Comparison of ENCODE assay signal across 9 mouse cellular contexts in the genomic region with DNA sequence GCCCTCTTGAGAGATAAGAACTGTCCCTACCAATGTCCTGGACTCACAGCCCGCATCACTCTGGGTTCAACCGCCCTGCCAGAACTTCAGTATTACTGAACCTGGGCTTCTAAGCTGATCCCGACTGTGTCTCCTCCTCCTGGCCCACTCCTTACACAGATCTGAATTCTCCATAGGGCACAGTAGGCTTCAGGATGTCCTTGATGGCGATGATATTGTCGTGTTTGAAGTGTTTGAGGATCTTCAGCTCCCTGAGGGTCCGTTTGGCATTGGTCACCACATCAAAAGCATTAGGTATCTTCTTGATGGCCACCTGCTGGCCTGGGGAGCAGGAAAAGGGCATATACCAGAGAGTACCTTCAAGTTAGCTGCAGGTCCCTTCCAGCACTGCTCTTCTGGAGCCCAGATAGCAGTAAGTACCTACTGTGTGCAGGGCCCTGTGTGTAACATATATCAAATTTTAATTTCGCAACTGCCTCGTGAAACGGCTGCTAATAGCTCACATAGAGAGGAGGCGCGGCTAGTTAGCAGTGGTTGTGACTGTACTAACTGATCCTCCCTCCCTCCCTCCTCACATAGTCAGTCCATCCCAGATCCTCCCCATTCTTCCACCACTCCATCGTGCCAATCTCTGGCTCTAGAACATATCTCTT. TPM values are rescaled to one million over a fixed set of nuclear protein-coding genes. Genes with fewer than 3 reads are reported as not detected.
A peak's percentile ranks its signal among the peaks of the same experiment; 100 is the strongest.
DNase-seq lines count a peak whose midpoint lies in the region; ATAC-seq and TF ChIP-seq lines count a peak whose summit lies in the region.
"Had no signal": no experiment of that assay in that cellular context is flagged by ENCODE, and none has a peak within 500 bp of the region (broad histone marks: within the 10 kb centered on the region; RNA-seq: fewer than 3 reads in every experiment).

No protein-coding gene starts in this region.

- DNase-seq in kidney, postnatal 0 days (ENCODE audit: low spot score): no peak
- DNase-seq in kidney, adult 9 months: no peak
- no peak for DNase-seq in embryonic facial prominence, embryonic 11.5 days (ENCODE audit: low spot score)
- no peak for DNase-seq in midbrain, postnatal 0 days (ENCODE audit: low spot score)
- DNase-seq in left cerebral cortex, adult 11 months (ENCODE audit: low spot score): no peak
- no peak for DNase-seq in c-Kit-positive CD71-positive TER-119-positive erythroid progenitor cells, embryonic 14.5 days (ENCODE audit: low spot score)
- DNase-seq in thymus, postnatal 10 days (ENCODE audit: low spot score in 2 of 2): no peak

- H3K4me3 ChIP-seq in kidney, postnatal 0 days (replicated peaks; ENCODE audit: low read depth, low read length): peak overlapping the region; percentile 77
- H3K4me3 ChIP-seq in embryonic facial prominence, embryonic 11.5 days (ENCODE audit: low read depth, low read length): peak overlapping the region; percentile 89
- H3K4me3 ChIP-seq in hindbrain, embryonic 16.5 days (ENCODE audit: low read length): peak overlapping the region; percentile 80
- H3K4me3 ChIP-seq in midbrain, postnatal 0 days (ENCODE audit: low read depth, low read length): peak overlapping the region; percentile 81

- H3K4me2 ChIP-seq in kidney, postnatal 0 days (ENCODE audit: low read length): peak overlapping the region; percentile 68
- H3K4me2 ChIP-seq in embryonic facial prominence, embryonic 11.5 days (ENCODE audit: low read depth, low read length): peak overlapping the region; percentile 74
- H3K4me2 ChIP-seq in hindbrain, embryonic 16.5 days (ENCODE audit: low read length): peak overlapping the region; percentile 84
- H3K4me2 ChIP-seq in midbrain, postnatal 0 days (ENCODE audit: low read depth, low read length, poor library complexity, severe bottlenecking): peak overlapping the region; percentile 73

- ATAC-seq in kidney, postnatal 0 days (replicated peaks; ENCODE audit: low FRiP score, low read depth): no peak
- no peak for ATAC-seq in embryonic facial prominence, embryonic 11.5 days (replicated peaks; ENCODE audit: insufficient number of reproducible peaks, low FRiP score, low TSS enrichment, low read depth)
- ATAC-seq in hindbrain, embryonic 16.5 days: no peak
- no peak for ATAC-seq in midbrain, postnatal 0 days (ENCODE audit: low FRiP score)

- TF ChIP-seq CTCF in kidney, postnatal 0 days (IDR thresholded peaks at IDR 0.05; ENCODE audit: low read depth): no peak
- TF ChIP-seq CTCF in midbrain, postnatal 0 days (IDR thresholded peaks at IDR 0.05): no peak

- H3K27me3 ChIP-seq in kidney, postnatal 0 days (ENCODE audit: insufficient read depth, low read length): no peaks in the 10 kb centered on the region
- no peaks in the 10 kb centered on the region for H3K27me3 ChIP-seq in embryonic facial prominence, embryonic 11.5 days (ENCODE audit: control insufficient read depth, insufficient read depth, low read length)
- H3K27me3 ChIP-seq in hindbrain, embryonic 16.5 days (replicated peaks; ENCODE audit: control insufficient read depth, insufficient read depth, low read length): no peaks in the 10 kb centered on the region
- H3K27me3 ChIP-seq in midbrain, postnatal 0 days (ENCODE audit: insufficient read depth, low read length): no peaks in the 10 kb centered on the region

- H3K36me3 ChIP-seq in kidney, postnatal 0 days (ENCODE audit: insufficient read depth, low read length): peaks cover 28% of the 10 kb centered on the region
- H3K36me3 ChIP-seq in embryonic facial prominence, embryonic 11.5 days (replicated peaks; ENCODE audit: control insufficient read depth, insufficient read depth, low read depth, low read length): peaks cover 16% of the 10 kb centered on the region
- H3K36me3 ChIP-seq in hindbrain, embryonic 16.5 days (ENCODE audit: control insufficient read depth, insufficient read depth, low read length): peaks cover 35% of the 10 kb centered on the region
- peaks cover 35% of the 10 kb centered on the region for H3K36me3 ChIP-seq in midbrain, postnatal 0 days (ENCODE audit: insufficient read depth, low read length)

- H3K4me1 ChIP-seq in kidney, postnatal 0 days (replicated peaks; ENCODE audit: insufficient read depth, low read length): peaks cover 5% of the 10 kb centered on the region
- no peaks in the 10 kb centered on the region for H3K4me1 ChIP-seq in embryonic facial prominence, embryonic 11.5 days (ENCODE audit: control insufficient read depth, insufficient read depth, low read length)
- peaks cover 20% of the 10 kb centered on the region for H3K4me1 ChIP-seq in hindbrain, embryonic 16.5 days (ENCODE audit: control insufficient read depth, insufficient read depth, low read depth, low read length)
- peaks cover 12% of the 10 kb centered on the region; the same call in 1 of the 2 replicates for H3K4me1 ChIP-seq in midbrain, postnatal 0 days (ENCODE audit: insufficient read depth, low read length)

- peak overlapping the region; percentile 84; the same call in 1 of the 2 replicates for H3K9ac ChIP-seq in kidney, postnatal 0 days (ENCODE audit: low read depth, low read length)
- H3K9ac ChIP-seq in embryonic facial prominence, embryonic 11.5 days (replicated peaks; ENCODE audit: low read length): peak overlapping the region; percentile 88
- H3K9ac ChIP-seq in hindbrain, embryonic 16.5 days (ENCODE audit: low read depth, low read length): peak overlapping the region; percentile 89
- peak overlapping the region; percentile 89 for H3K9ac ChIP-seq in midbrain, postnatal 0 days (replicated peaks; ENCODE audit: low read length, poor library complexity, severe bottlenecking)

- H3K9me3 ChIP-seq in kidney, postnatal 0 days (replicated peaks; ENCODE audit: low read length): no peaks in the 10 kb centered on the region
- H3K9me3 ChIP-seq in embryonic facial prominence, embryonic 11.5 days (replicated peaks; ENCODE audit: control insufficient read depth, low read length): no peaks in the 10 kb centered on the region
- no peaks in the 10 kb centered on the region for H3K9me3 ChIP-seq in hindbrain, embryonic 16.5 days (ENCODE audit: control insufficient read depth, low read length)
- no peaks in the 10 kb centered on the region for H3K9me3 ChIP-seq in midbrain, postnatal 0 days (ENCODE audit: low read length)

- 69% methylated on average over 12 of the region's 12 CpGs for WGBS in kidney, postnatal 0 days
- WGBS in embryonic facial prominence, embryonic 11.5 days: 79% methylated on average over 12 of the region's 12 CpGs
- 73% methylated on average over 12 of the region's 12 CpGs for WGBS in hindbrain, embryonic 16.5 days
- 74% methylated on average over 12 of the region's 12 CpGs for WGBS in midbrain, postnatal 0 days

- peak overlapping the region; percentile 89; the same call in 1 of the 2 replicates for H3K27ac ChIP-seq in kidney, postnatal 0 days
- H3K27ac ChIP-seq in embryonic facial prominence, embryonic 11.5 days (replicated peaks; ENCODE audit: low read depth, low read length): peak overlapping the region; percentile 79; the same call in 1 of the 2 replicates
- peak overlapping the region; percentile 91 for H3K27ac ChIP-seq in hindbrain, embryonic 16.5 days (ENCODE audit: low read depth, low read length)
- H3K27ac ChIP-seq in midbrain, postnatal 0 days (ENCODE audit: low read depth, low read length): peak overlapping the region; percentile 87; the same call in 1 of the 2 replicates

RNA-seq across cellular contexts. Expression of gene Mapk7, which starts 1.3 kb away (rescaled TPM):
- polyA plus RNA-seq in kidney, postnatal 0 days (2015; fragmentation: Nextera tagmentation; extraction: Ambion mirVana): 30.9 and 36.3 TPM in 2 replicates
- polyA plus RNA-seq in embryonic facial prominence, embryonic 11.5 days (2014; fragmentation: Nextera tagmentation; extraction: Ambion mirVana): 52.3 and 57.7 TPM in 2 replicates
- polyA plus RNA-seq in hindbrain, embryonic 16.5 days (2015; fragmentation: Nextera tagmentation; extraction: Ambion mirVana): 63.3 and 73.1 TPM in 2 replicates
- total RNA-seq in midbrain, postnatal 0 days (2014; rRNA removed): 37.3 and 46.1 TPM in 2 replicates
- 36.6 and 36.9 TPM in 2 replicates for polyA plus RNA-seq in midbrain, postnatal 0 days (2015; fragmentation: Nextera tagmentation; extraction: Ambion mirVana)

RNA-seq across cellular contexts. Expression of gene Mfap4, which starts 7.6 kb away (rescaled TPM):
- 100 and 114 TPM in 2 replicates for polyA plus RNA-seq in kidney, postnatal 0 days (2015; fragmentation: Nextera tagmentation; extraction: Ambion mirVana)
- polyA plus RNA-seq in embryonic facial prominence, embryonic 11.5 days (2014; fragmentation: Nextera tagmentation; extraction: Ambion mirVana): 234 and 251 TPM in 2 replicates
- polyA plus RNA-seq in hindbrain, embryonic 16.5 days (2015; fragmentation: Nextera tagmentation; extraction: Ambion mirVana): 49.6 and 67.9 TPM in 2 replicates
- total RNA-seq in midbrain, postnatal 0 days (2014; rRNA removed): 10.1 and 22.8 TPM in 2 replicates
- 14.1 and 16.4 TPM in 2 replicates for polyA plus RNA-seq in midbrain, postnatal 0 days (2015; fragmentation: Nextera tagmentation; extraction: Ambion mirVana)
- total RNA-seq: granulocyte monocyte progenitor cell, adult 5-6 weeks had no signal

RNA-seq across cellular contexts. Expression of gene B9d1, which starts 12.1 kb away (rescaled TPM):
- 32.9 and 33.8 TPM in 2 replicates for polyA plus RNA-seq in kidney, postnatal 0 days (2015; fragmentation: Nextera tagmentation; extraction: Ambion mirVana)
- 32.1 and 37.0 TPM in 2 replicates for polyA plus RNA-seq in embryonic facial prominence, embryonic 11.5 days (2014; fragmentation: Nextera tagmentation; extraction: Ambion mirVana)
- polyA plus RNA-seq in hindbrain, embryonic 16.5 days (2015; fragmentation: Nextera tagmentation; extraction: Ambion mirVana): 35.2 and 36.2 TPM in 2 replicates
- total RNA-seq in midbrain, postnatal 0 days (2014; rRNA removed): 26.3 and 28.1 TPM in 2 replicates
- polyA plus RNA-seq in midbrain, postnatal 0 days (2015; fragmentation: Nextera tagmentation; extraction: Ambion mirVana): 25.1 and 27.5 TPM in 2 replicates
- total RNA-seq: granulocyte monocyte progenitor cell, adult 5-6 weeks had no signal

RNA-seq across cellular contexts. Expression of gene Rnf112, which starts 38.9 kb away (rescaled TPM):
- polyA plus RNA-seq in kidney, postnatal 0 days (2015; fragmentation: Nextera tagmentation; extraction: Ambion mirVana): 0.05 and 0.13 TPM in 2 replicates
- polyA plus RNA-seq in embryonic facial prominence, embryonic 11.5 days (2014; fragmentation: Nextera tagmentation; extraction: Ambion mirVana): 0.25 and 0.42 TPM in 2 replicates
- polyA plus RNA-seq in hindbrain, embryonic 16.5 days (2015; fragmentation: Nextera tagmentation; extraction: Ambion mirVana): 30.4 and 32.4 TPM in 2 replicates
- total RNA-seq in midbrain, postnatal 0 days (2014; rRNA removed): 75.6 and 86.9 TPM in 2 replicates
- 35.7 and 36.2 TPM in 2 replicates for polyA plus RNA-seq in midbrain, postnatal 0 days (2015; fragmentation: Nextera tagmentation; extraction: Ambion mirVana)
- total RNA-seq: granulocyte monocyte progenitor cell, adult 5-6 weeks had no signal
